ENCODE assay signal across 29 mouse cellular contexts in genomic region chr19:44077024-44077423, GRCm38 (mm10). TPM values are rescaled to one million over a fixed set of nuclear protein-coding genes. Genes with fewer than 3 reads are reported as not detected.
"Had no signal": no experiment of that assay in that cellular context is flagged by ENCODE, and none has a peak within 500 bp of the region (broad histone marks: within the 10 kb centered on the region; RNA-seq: fewer than 3 reads in every experiment).

No protein-coding gene starts in this region.

- DNase-seq: gastrocnemius, postnatal 14 days; gastrocnemius, postnatal 36 days; heart, adult 18-20 months; heart, postnatal 14 days; heart, postnatal 36 days; kidney, adult 11 months; kidney, adult 2 months; kidney, postnatal 10 days; layer of hippocampus, adult 9-11 months; layer of hippocampus, postnatal 36 days; left cerebral cortex, postnatal 4 days; lung, adult 18-20 months had no signal

- H3K4me1 ChIP-seq: heart, embryonic 13.5 days; heart, embryonic 15.5 days; hindbrain, embryonic 13.5 days; hindbrain, embryonic 15.5 days; limb, embryonic 15.5 days; liver, embryonic 12.5 days had no signal

- H3K4me3 ChIP-seq: heart, embryonic 13.5 days; heart, embryonic 15.5 days; hindbrain, embryonic 13.5 days; hindbrain, embryonic 15.5 days; limb, embryonic 13.5 days; limb, embryonic 15.5 days; liver, embryonic 12.5 days had no signal

- H3K4me2 ChIP-seq: heart, embryonic 11.5 days; heart, embryonic 13.5 days; heart, embryonic 15.5 days; hindbrain, embryonic 13.5 days; hindbrain, embryonic 15.5 days; limb, embryonic 13.5 days; limb, embryonic 15.5 days; liver, embryonic 12.5 days had no signal

- H3K9me3 ChIP-seq: heart, embryonic 13.5 days; heart, embryonic 15.5 days; hindbrain, embryonic 13.5 days; hindbrain, embryonic 15.5 days; limb, embryonic 13.5 days; limb, embryonic 15.5 days; liver, embryonic 12.5 days had no signal

- H3K27ac ChIP-seq: heart, embryonic 13.5 days; heart, embryonic 15.5 days; hindbrain, embryonic 13.5 days; hindbrain, embryonic 15.5 days; hindbrain, postnatal 0 days; limb, embryonic 13.5 days; limb, embryonic 15.5 days; liver, embryonic 12.5 days; liver, embryonic 14.5 days had no signal

- H3K27me3 ChIP-seq: heart, embryonic 13.5 days; heart, embryonic 15.5 days; hindbrain, embryonic 13.5 days; hindbrain, embryonic 15.5 days; limb, embryonic 13.5 days; limb, embryonic 15.5 days; liver, embryonic 12.5 days had no signal

- ATAC-seq: hindbrain, postnatal 0 days; intestine, embryonic 16.5 days; liver, embryonic 12.5 days had no signal

- H3K9ac ChIP-seq: heart, embryonic 13.5 days; heart, embryonic 15.5 days; hindbrain, embryonic 13.5 days; hindbrain, embryonic 15.5 days; limb, embryonic 13.5 days; limb, embryonic 15.5 days; liver, embryonic 12.5 days; liver, embryonic 14.5 days had no signal

RNA-seq across cellular contexts. Expression of gene Cyp2c23, which starts 48.0 kb away (rescaled TPM):
- total RNA-seq: gastrocnemius, postnatal 14 days; hematopoietic stem cell, adult 5-6 weeks; hindbrain, postnatal 0 days; layer of hippocampus, adult 18-20 months; layer of hippocampus, adult 8-10 months; layer of hippocampus, postnatal 36 days; left cerebral cortex, postnatal 4 days had no signal
- polyA plus RNA-seq: heart, embryonic 15.5 days; heart, postnatal 0 days; hindbrain, embryonic 11.5 days; hindbrain, embryonic 13.5 days; hindbrain, embryonic 15.5 days; hindbrain, postnatal 0 days; intestine, embryonic 14.5 days had no signal
